Mouse (Mus musculus) left cerebral cortex, adult 2 months (tissue): ENCODE results near the gene Gbp2b. TPM values are rescaled to one million over a fixed set of nuclear protein-coding genes. Genes with fewer than 3 reads are reported as not detected.

ENCODE experiments used
- DNase-seq, 2 experiments: peaks; one replicate each; pipeline ENCODE4 v3.0.0; 2021 to 2022; ENCODE audit warnings: low spot score in 2 of 2, mixed read lengths in 1 of 2; ENCODE audit errors: extremely low spot score in 1 of 2
- H3K27ac ChIP-seq: fragments of 200-600 bp; 2 replicates; pipeline ENCODE4 v1.8.1; 2022
- H3K4me3 ChIP-seq: fragments of 200-600 bp; 2 replicates; pipeline ENCODE4 v1.8.1; 2022
- CTCF ChIP-seq: fragments of 200-600 bp; IDR thresholded peaks from 2 replicates; pipeline ENCODE4 v1.8.1; 2022; ENCODE audit warnings: antibody characterized with exemption, mild to moderate bottlenecking, moderate library complexity
- intact Hi-C: fragments of 180-260 bp; cut with DNase I; formaldehyde crosslinking; loops from one replicate; pipeline ENCODE4 v1.15.1; 2025
- total RNA-seq, 2 experiments: library from RNA; stranded (reverse); gene quantifications; 2 replicates each; pipeline ENCODE4 v1.2.3; 2021

The Gbp2b gene
- total RNA-seq, 2 experiments from 2014 or later, result not detected

DNA sequence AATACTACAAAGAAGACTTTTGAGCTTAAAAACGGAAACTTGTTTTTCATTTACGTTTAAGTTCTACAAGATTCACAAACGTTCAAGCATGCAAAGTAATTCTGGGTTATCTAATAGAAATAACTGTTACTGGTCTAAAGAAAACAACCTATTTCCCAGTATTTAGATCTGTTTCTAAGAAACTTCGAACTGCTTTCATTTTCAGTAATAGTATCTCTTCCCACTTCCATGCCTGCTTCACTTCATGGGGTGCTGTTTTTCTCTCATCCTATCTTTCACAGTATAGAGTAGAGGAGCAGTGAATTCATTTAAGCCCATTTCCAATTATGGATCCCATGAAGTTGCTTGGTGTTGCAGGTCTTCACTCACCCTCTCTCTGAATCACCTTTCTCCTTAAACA lies 16.3 kb upstream of the Gbp2b start:
- Histone ChIP-seq H3K27ac (no peak overlapping the region), H3K4me3 (no peak overlapping the region)
- no peak for DNase-seq
- intact Hi-C loops, result no loop called here
- TF ChIP-seq CTCF, result no peak

DNA sequence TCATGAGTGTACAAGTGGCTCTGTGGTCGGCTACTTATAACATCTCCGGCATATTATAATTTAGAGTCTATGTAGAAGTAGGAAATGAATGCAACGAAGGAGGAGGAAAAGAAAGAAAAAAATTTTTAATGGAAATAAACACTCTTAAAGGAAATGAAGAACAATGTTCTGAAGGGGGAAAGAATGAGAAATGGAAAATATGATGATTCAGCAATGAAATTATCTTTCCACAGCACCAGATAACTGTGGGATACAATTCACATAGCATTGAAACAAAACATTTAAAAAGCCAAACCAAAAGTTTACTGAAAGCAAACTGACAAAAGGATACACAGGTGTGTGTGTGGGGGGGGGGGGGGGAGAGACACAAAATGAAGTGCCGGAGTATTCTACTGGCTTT lies 11.6 kb upstream of the Gbp2b start:
- no peak overlapping the region for H3K27ac ChIP-seq
- no peak for DNase-seq
- H3K4me3 ChIP-seq, result no peak overlapping the region
- no peak for TF ChIP-seq CTCF
- intact Hi-C loops, result no loop called here

DNA sequence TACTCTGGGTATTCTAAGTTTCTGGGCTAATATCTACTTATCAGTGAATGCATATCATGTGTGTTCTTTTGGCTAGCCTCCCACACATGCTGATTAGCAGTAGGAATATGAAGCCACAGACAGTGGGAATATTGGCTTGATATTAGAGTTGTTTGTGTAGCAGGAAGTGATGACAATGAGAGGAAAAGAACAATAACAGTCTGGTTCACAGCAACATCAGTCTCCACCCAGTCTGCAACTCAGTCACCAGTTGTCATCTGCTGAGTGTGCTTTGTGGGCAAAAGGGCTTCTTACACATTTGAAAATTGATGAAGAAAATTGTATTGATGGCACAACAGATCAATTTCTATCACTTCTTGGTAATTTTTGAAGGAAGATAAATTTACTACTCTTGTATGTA lies 7.3 kb upstream of the Gbp2b start:
- no peak overlapping the region for H3K27ac ChIP-seq
- TF ChIP-seq CTCF, result no peak
- intact Hi-C loops, result no loop called here
- DNase-seq, result no peak
- no peak overlapping the region for H3K4me3 ChIP-seq

DNA sequence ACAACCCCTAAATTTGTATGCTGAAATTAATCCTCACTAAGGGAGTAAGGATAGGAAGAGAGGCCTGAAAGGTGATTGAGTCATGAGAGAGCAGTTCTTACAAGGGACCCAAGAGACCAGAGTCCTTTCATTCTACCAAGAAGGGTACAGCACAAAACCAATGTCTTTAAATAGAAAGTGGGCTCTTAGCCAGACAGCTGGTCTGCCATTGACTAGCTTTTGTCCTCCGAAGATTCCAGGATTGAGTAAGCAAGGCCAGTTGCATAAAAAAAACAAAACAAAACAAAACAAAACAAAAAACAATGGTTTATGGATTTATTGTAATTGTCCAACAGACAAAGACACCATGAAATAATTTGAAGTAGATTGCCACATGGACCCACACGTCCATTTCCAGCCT lies 5.8 kb upstream of the Gbp2b start:
- DNase-seq, result no peak
- no peak overlapping the region for H3K4me3 ChIP-seq
- no peak for TF ChIP-seq CTCF
- no peak overlapping the region for H3K27ac ChIP-seq
- intact Hi-C loops, result no loop called here

DNA sequence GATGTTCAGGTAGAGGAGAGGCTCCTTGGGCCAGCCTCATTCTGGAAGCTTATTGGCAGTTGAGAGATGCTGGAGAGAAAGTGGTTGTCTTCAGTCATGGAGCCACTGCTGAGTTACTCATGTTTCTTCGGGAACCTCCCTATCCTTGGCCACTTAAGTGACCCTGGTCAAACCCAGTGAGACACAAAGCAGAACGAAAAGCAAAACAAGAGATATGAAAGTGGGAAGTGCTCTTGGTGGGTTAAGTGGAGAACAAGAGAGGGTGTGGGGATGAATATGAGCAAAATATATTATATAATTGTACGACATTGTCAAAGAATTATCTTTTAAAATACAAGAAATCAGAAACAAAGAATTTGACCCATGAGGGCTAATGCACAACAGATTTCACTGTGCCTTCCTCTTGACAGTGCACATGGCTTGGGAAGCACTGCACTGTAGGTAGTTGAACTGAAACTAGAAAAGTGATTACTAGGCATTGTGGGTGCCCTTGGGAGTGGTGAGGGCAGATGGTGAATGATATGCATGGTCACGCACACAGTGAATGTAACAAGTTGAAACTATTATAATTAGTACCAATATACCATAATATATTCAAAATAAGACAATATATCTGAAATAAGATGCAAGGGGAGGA lies 4.1 kb upstream of the Gbp2b start:
- no peak overlapping the region for H3K4me3 ChIP-seq
- TF ChIP-seq CTCF, result no peak
- H3K27ac ChIP-seq, result no peak overlapping the region
- intact Hi-C loops, result no loop called here
- no peak for DNase-seq

DNA sequence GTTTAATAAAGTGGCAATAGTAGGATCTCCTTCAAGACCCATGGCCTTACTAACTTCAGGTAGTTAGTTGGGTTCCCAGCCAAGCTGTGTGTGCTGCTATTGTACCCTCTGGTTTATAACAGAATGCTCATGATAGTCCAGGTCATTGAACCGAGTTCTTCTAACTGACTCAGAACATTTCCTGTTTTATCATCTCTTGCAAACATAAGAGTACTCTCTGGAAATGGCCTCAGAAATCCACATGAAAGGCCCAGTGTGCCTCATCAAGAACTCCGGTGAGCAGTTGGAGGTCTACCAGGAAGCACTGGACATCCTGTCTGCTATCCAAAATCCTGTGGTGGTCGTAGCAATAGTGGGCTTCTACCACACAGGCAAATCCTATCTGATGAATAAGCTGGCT lies 3.3 kb downstream of the Gbp2b start:
- intact Hi-C loops, result no loop called here
- no peak overlapping the region for H3K4me3 ChIP-seq
- no peak overlapping the region for H3K27ac ChIP-seq
- no peak for DNase-seq
- no peak for TF ChIP-seq CTCF

DNA sequence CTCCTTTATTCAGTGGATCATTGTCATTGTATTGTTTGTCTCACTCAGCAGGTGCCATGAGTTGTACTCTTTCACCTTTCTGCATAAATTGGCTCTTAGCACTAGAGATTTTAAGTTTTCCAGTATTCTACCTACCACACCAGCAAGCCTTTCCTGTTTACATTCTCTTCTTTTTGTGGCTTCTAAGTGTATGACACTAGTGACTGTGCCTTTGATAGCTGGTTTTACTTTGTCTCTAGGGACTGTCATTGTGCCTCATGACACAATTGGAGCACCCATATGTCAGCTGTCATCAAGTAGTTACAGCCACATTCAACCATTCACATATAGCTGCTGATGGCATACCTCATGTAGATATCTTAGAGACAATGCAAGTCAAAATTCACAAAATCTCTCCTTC lies 7.0 kb downstream of the Gbp2b start:
- no peak for DNase-seq
- H3K4me3 ChIP-seq, result no peak overlapping the region
- no peak for TF ChIP-seq CTCF
- intact Hi-C loops, result no loop called here
- H3K27ac ChIP-seq, result no peak overlapping the region

DNA sequence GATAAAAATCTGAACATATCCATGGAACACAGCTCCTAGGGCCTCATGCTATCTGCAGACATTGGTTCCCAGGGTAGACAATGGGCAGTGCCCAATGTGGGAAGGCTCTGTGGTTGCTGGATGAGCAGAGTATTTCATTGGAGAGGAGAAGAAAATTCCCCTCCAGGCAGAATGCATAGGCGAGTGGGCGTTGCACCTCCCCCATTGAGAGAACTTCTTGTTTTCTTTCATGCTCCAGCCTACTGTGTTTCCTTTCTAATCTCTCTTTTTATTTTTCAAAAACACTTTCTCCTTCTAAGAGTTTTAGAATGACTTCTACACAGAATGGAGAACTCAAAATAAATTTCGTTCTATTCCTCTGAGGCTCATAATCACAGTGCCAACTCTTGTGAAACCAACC lies 24.0 kb downstream of the Gbp2b start:
- intact Hi-C loops, result no loop called here
- no peak for DNase-seq
- TF ChIP-seq CTCF, result no peak
- no peak overlapping the region for H3K27ac ChIP-seq
- no peak overlapping the region for H3K4me3 ChIP-seq

DNA sequence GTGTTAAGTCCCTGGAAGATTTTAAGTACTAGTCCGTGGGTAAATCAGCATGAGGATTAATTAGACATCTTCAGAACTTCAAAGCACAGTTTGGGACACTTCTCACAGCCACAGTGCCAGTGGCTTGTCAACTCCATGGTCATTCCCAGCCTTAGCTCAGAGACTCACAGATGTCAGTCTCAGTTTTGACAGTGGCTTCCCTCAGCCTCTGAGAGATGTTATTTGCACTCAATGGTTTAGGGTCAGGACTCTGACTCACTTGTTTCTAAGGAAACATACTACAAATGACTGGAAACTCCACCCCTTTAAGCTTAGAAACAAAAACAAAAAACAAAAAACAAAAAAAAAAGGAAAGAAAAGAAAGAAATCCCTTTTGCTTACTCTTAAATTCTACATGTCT lies 25.0 kb downstream of the Gbp2b start:
- TF ChIP-seq CTCF, result no peak
- intact Hi-C loops, result no loop called here
- Histone ChIP-seq H3K4me3 (no peak overlapping the region), H3K27ac (peak overlapping the region; percentile 76)
- no peak for DNase-seq

DNA sequence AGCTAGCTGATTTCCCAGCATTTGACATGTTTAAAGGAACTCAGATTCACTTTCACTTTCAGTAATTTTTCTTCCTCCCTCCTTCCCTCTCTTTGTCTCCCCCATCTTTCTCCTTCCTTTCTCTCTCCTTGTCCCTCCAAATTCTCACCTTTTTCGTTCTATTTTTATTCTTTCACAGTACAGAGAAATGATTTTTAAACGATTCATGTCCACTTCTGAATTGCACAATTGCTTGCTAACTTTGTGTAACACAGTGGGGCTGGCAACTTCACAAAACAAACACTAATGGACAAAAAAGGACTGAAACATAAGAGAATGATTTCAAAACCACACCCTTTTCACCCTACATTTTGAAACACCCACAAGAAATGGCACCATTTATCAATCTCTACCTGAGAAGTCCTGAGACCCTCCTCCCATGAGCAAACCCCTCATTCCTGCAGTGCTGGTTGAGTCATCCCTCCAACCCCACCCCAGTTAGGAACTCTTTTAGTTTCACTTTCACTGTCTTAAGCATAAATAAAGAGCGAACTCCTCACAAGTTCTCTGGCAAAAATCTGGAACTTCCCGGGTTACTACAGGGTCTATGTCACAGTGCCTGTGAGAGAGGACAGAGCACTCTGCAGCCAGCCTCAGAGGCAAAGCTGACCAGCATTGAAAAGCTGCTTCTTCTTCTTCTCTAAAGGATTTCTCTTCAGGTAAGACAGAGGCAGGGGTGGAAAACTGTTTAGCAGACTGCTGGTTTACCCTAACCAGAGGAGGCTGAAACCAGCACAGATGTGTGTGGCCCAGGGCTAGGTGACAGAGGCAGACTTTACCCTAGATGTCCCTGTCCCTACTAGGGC lies 25.7 kb downstream of the Gbp2b start, which contains the start of gene Gbp2:
Gbp2 (plus strand) TSS at position 492 of the 845 bp plus-strand sequence.
- no peak for TF ChIP-seq CTCF
- peak within 1 kb of the TSS; percentile 76 for H3K27ac ChIP-seq
- DNase-seq, result no peak
- intact Hi-C loops, result no loop called here
- peak within 1 kb of the TSS; percentile 34 for H3K4me3 ChIP-seq

DNA sequence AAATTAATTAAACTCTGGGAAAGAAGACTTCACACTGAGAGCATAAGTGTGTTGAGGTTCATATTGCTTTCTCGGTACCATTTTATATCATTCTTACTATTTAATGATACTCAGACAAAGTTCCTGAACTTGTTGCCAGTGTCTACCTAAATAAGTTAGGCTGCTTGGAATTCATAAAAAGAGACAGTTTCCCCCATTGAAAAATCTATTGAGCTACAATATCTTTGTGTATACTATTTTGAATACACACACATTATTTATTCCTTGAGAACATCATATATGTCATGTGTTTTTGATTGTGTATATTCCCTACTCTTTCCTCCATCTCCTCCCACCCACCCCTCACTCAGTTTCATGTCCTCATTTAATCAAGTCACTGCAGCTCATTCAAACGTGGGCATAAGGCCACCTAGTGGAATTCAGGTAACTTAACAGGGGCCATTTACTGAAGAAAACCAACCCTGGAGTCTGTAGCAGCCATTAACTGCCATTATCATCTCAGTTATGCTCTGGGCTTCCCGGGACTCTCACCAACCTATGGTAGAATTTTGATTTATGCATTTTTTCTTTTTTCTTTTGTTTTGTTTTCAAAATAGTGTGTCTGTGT lies 26.4 kb downstream of the Gbp2b start:
- DNase-seq, result no peak
- peak overlapping the region; percentile 34; the same call in 1 of the 2 replicates for H3K4me3 ChIP-seq
- peak overlapping the region; percentile 76 for H3K27ac ChIP-seq
- intact Hi-C loops, result no loop called here
- peak; percentile 38 for TF ChIP-seq CTCF

DNA sequence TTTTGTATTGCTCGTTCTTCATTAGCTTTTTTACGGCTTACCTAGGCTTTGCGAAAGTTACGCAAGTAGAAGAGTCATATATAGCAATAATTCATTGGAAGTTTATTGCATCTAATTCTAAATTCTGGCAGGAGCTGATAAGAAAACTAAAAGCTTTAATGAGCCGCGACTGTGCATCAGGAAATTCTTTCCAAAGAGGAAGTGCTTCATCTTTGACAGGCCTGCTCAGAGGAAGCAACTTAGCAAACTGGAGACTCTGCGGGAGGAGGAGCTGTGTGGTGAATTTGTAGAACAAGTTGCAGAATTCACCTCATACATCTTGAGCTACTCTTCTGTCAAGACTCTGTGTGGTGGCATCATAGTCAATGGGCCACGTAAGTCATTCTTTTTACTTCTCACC lies 35.7 kb downstream of the Gbp2b start:
- Histone ChIP-seq H3K4me3 (no peak overlapping the region), H3K27ac (no peak overlapping the region)
- no peak for DNase-seq
- TF ChIP-seq CTCF, result no peak
- intact Hi-C loops, result no loop called here

DNA sequence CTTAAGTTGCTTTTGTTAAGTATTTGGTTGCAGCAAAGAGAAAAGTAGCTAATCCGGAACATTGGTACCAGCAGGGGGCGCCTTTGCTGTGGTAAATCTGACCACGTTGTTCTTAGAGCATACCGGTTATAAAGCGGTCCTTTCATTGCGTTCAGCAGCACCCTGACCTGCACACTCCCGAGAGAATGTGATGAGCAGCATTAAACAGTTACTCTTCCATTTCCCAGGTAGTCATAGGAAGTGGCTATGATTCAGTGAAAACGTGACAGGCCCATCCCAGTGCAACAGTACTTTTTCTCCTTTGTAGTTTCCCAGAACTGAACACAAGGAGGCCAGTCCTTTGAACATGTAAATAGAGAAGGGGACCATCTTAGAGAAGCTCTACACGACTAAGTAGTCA lies 45.6 kb downstream of the Gbp2b start:
- intact Hi-C loops, result loop anchor here (1.0 kb wide), 1 partner anchor 68 kb away; no protein-coding TSS in a partner anchor
- Histone ChIP-seq H3K27ac (no peak overlapping the region), H3K4me3 (no peak overlapping the region)
- peak; percentile 54 for TF ChIP-seq CTCF
- peak; percentile 16 to 36 for DNase-seq
